8 mouse cellular contexts compared by ENCODE assay signal in genomic region chr11:95587423-95587951, GRCm38 (mm10). TPM values are rescaled to one million over a fixed set of nuclear protein-coding genes. Genes with fewer than 3 reads are reported as not detected.
DNase-seq lines count a peak whose midpoint lies in the region; ATAC-seq and TF ChIP-seq lines count a peak whose summit lies in the region.

Gene Ngfr (minus strand): TSS chr11:95587735.

- no peak within 1 kb of the TSS for H3K27ac ChIP-seq in forebrain, embryonic 16.5 days (ENCODE audit: low read length)
- no peak within 1 kb of the TSS for H3K27ac ChIP-seq in intestine, embryonic 16.5 days (ENCODE audit: low read length)
- no peak within 1 kb of the TSS for H3K27ac ChIP-seq in liver, embryonic 14.5 days
- peak within 1 kb of the TSS; percentile 78 for H3K27ac ChIP-seq in neural tube, embryonic 14.5 days (ENCODE audit: low read depth, low read length)

- peak within 1 kb of the TSS; percentile 53 for H3K9ac ChIP-seq in forebrain, embryonic 16.5 days (replicated peaks; ENCODE audit: low read depth, low read length)
- peak within 1 kb of the TSS; percentile 48 for H3K9ac ChIP-seq in intestine, embryonic 16.5 days (ENCODE audit: low read depth, low read length)
- H3K9ac ChIP-seq in liver, embryonic 14.5 days (replicated peaks): no peak within 1 kb of the TSS
- H3K9ac ChIP-seq in neural tube, embryonic 14.5 days (replicated peaks; ENCODE audit: low read depth, low read length): peak within 1 kb of the TSS; percentile 68

- TF ChIP-seq EP300 in liver, embryonic 14.5 days (IDR thresholded peaks at IDR 0.05; ENCODE audit: low read depth): no peak

- no peaks in the 10 kb centered on the region for H3K9me3 ChIP-seq in forebrain, embryonic 16.5 days (ENCODE audit: control insufficient read depth, low read length)
- H3K9me3 ChIP-seq in intestine, embryonic 16.5 days (ENCODE audit: control insufficient read depth, low read length): no peaks in the 10 kb centered on the region
- no peaks in the 10 kb centered on the region for H3K9me3 ChIP-seq in liver, embryonic 14.5 days (ENCODE audit: control insufficient read depth, low read length)
- H3K9me3 ChIP-seq in neural tube, embryonic 14.5 days (ENCODE audit: control insufficient read depth, low read length): no peaks in the 10 kb centered on the region

- H3K27me3 ChIP-seq in forebrain, embryonic 16.5 days (replicated peaks; ENCODE audit: control insufficient read depth, insufficient read depth, low read length): peaks cover 48% of the 10 kb centered on the region
- H3K27me3 ChIP-seq in intestine, embryonic 16.5 days (replicated peaks; ENCODE audit: control insufficient read depth, insufficient read depth, low read length): peaks cover 55% of the 10 kb centered on the region
- H3K27me3 ChIP-seq in liver, embryonic 14.5 days (ENCODE audit: control insufficient read depth, insufficient read depth, low read length): peaks cover 64% of the 10 kb centered on the region
- peaks cover 9% of the 10 kb centered on the region; the same call in 1 of the 2 replicates for H3K27me3 ChIP-seq in neural tube, embryonic 14.5 days (ENCODE audit: control insufficient read depth, insufficient read depth, low read length)

- TF ChIP-seq CTCF in brain, embryonic 14.5 days (IDR thresholded peaks at IDR 0.05; ENCODE audit: borderline replicate concordance, extremely low read depth, insufficient read depth, insufficient read length): no peak
- TF ChIP-seq CTCF in liver, embryonic 14.5 days (IDR thresholded peaks at IDR 0.05; ENCODE audit: low read depth): no peak

- H3K4me3 ChIP-seq in forebrain, embryonic 16.5 days (replicated peaks; ENCODE audit: low read length): peak within 1 kb of the TSS; percentile 47
- peak within 1 kb of the TSS; percentile 51 for H3K4me3 ChIP-seq in intestine, embryonic 16.5 days (ENCODE audit: low read length)
- peak within 1 kb of the TSS; percentile 16 to 20; a peak in 3 of 4 replicates for H3K4me3 ChIP-seq in liver, embryonic 14.5 days (ENCODE audit: insufficient read depth in 1 of 2, low read depth in 2 of 2, low read length in 2 of 2)
- H3K4me3 ChIP-seq in neural tube, embryonic 14.5 days (ENCODE audit: low read depth, low read length): peak within 1 kb of the TSS; percentile 47

- peaks cover 29% of the 10 kb centered on the region for H3K4me1 ChIP-seq in forebrain, embryonic 16.5 days (replicated peaks; ENCODE audit: control insufficient read depth, insufficient read depth, low read length)
- H3K4me1 ChIP-seq in intestine, embryonic 16.5 days (ENCODE audit: control insufficient read depth, insufficient read depth, low read length): peaks cover 31% of the 10 kb centered on the region
- no peaks in the 10 kb centered on the region for H3K4me1 ChIP-seq in liver, embryonic 14.5 days (replicated peaks; ENCODE audit: control insufficient read depth in 2 of 2, insufficient read depth in 2 of 2, low read length in 1 of 2)
- H3K4me1 ChIP-seq in neural tube, embryonic 14.5 days (ENCODE audit: control insufficient read depth, insufficient read depth, low read length): peaks cover 24% of the 10 kb centered on the region

- WGBS in forebrain, embryonic 16.5 days: 0% methylated on average over 26 of the region's 39 CpGs
- 0% methylated on average over 32 of the region's 39 CpGs for WGBS in intestine, embryonic 16.5 days
- 1% methylated on average over 35 of the region's 39 CpGs for WGBS in liver, embryonic 14.5 days (ENCODE audit: insufficient replicate concordance)
- WGBS in neural tube, embryonic 14.5 days: under 1% methylated on average over 32 of the region's 39 CpGs

- peak; percentile 86 for ATAC-seq in forebrain, embryonic 16.5 days
- ATAC-seq in intestine, embryonic 16.5 days: peak; percentile 72
- no peak for ATAC-seq in liver, embryonic 14.5 days (ENCODE audit: insufficient read depth)
- ATAC-seq in neural tube, embryonic 14.5 days (ENCODE audit: low read depth): peak; percentile 76

- TF ChIP-seq POLR2A in brain, embryonic 14.5 days (IDR thresholded peaks at IDR 0.05; ENCODE audit: borderline replicate concordance, extremely low read depth, insufficient read depth, insufficient read length, poor library complexity, severe bottlenecking): peak; percentile 70; the same call in 1 of the 2 replicates

- no peaks in the 10 kb centered on the region for H3K36me3 ChIP-seq in forebrain, embryonic 16.5 days (ENCODE audit: control insufficient read depth, insufficient read depth)
- no peaks in the 10 kb centered on the region for H3K36me3 ChIP-seq in intestine, embryonic 16.5 days (ENCODE audit: control insufficient read depth, insufficient read depth, low read length)
- H3K36me3 ChIP-seq in liver, embryonic 14.5 days (replicated peaks; ENCODE audit: control insufficient read depth, insufficient read depth, low read depth): no peaks in the 10 kb centered on the region
- no peaks in the 10 kb centered on the region for H3K36me3 ChIP-seq in neural tube, embryonic 14.5 days (ENCODE audit: control insufficient read depth, insufficient read depth, low read length)

- H3K4me2 ChIP-seq in forebrain, embryonic 16.5 days (ENCODE audit: low read length): peak within 1 kb of the TSS; percentile 82
- H3K4me2 ChIP-seq in intestine, embryonic 16.5 days (ENCODE audit: low read depth, low read length): peak within 1 kb of the TSS; percentile 75
- 0 out of 2 replicates have a peak within 1 kb of the TSS, but pooled peaks have one; percentile 22 for H3K4me2 ChIP-seq in liver, embryonic 14.5 days (ENCODE audit: low read depth)
- peak within 1 kb of the TSS; percentile 77 for H3K4me2 ChIP-seq in neural tube, embryonic 14.5 days (ENCODE audit: low read depth, low read length)

- peak; percentile 19 to 33 for DNase-seq in layer of hippocampus, adult 18-20 months (ENCODE audit: low spot score in 2 of 2)
- DNase-seq in layer of hippocampus, adult 9-10 months (ENCODE audit: low spot score): no peak
- DNase-seq in brain, embryonic 14.5 days (ENCODE audit: low read depth): peak; percentile 86
- DNase-seq in liver, embryonic 14.5 days (ENCODE audit: low read depth in 3 of 3, low spot score in 3 of 3): no peak
- DNase-seq in urinary bladder, adult 2 months (ENCODE audit: low spot score): no peak

RNA-seq across cellular contexts. Expression of gene Ngfr, which starts in this region (rescaled TPM):
- total RNA-seq in layer of hippocampus, adult 18-20 months (2021): 1 to 10 TPM; 1.8 to 1.9 TPM
- polyA plus RNA-seq in brain, embryonic 14.5 days (2012; rRNA removed): 17.2 and 42.3 TPM in 2 replicates
- 8.2 and 8.7 TPM in 2 replicates for polyA plus RNA-seq in forebrain, embryonic 16.5 days (2015; fragmentation: Nextera tagmentation; extraction: Ambion mirVana)
- polyA plus RNA-seq in intestine, embryonic 16.5 days (2015; fragmentation: Nextera tagmentation; extraction: Ambion mirVana): 15.5 and 15.8 TPM in 2 replicates
- 2.1 and 2.3 TPM in 2 replicates for polyA plus RNA-seq in liver, embryonic 14.5 days (2012; rRNA removed)
- 1.1 and 1.2 TPM in 2 replicates for polyA plus RNA-seq in liver, embryonic 14.5 days (2014; fragmentation: Nextera tagmentation; extraction: Ambion mirVana)
- 40.8 and 73.9 TPM in 2 replicates for polyA plus RNA-seq in neural tube, embryonic 14.5 days (2014; fragmentation: Nextera tagmentation; extraction: Ambion mirVana)
- polyA plus RNA-seq in urinary bladder, adult 2 months (2012; rRNA removed): 4.1 and 4.2 TPM in 2 replicates

Comparison
In these comparisons a context has a peak if more than half of its experiments do, and no peak if none do; other contexts are left out.
1. DNase-seq: peak in layer of hippocampus, adult 18-20 months (2 of 2) and brain, embryonic 14.5 days (single experiment); none in layer of hippocampus, adult 9-10 months (single experiment), liver, embryonic 14.5 days (0 of 3) and urinary bladder, adult 2 months (single experiment).
2. H3K4me2 ChIP-seq: peak in every context shown above with its lines; median percentile 82 in forebrain, embryonic 16.5 days; 77 in neural tube, embryonic 14.5 days; 75 in intestine, embryonic 16.5 days; 22 in liver, embryonic 14.5 days.
3. Peak in every context shown above with its lines, with median percentiles within 50 percentile points of each other: H3K4me3 ChIP-seq.